Mouse (Mus musculus) ovary, postnatal 36 days (tissue): ENCODE data around the gene Prkag2.
A peak's percentile ranks its signal among the peaks of the same experiment; 100 is the strongest.

ENCODE experiments used
- DNase-seq: peaks from one replicate; pipeline ENCODE4 v3.0.0; 2022; ENCODE audit warnings: low spot score, mixed read lengths

Gene Prkag2

DNA sequence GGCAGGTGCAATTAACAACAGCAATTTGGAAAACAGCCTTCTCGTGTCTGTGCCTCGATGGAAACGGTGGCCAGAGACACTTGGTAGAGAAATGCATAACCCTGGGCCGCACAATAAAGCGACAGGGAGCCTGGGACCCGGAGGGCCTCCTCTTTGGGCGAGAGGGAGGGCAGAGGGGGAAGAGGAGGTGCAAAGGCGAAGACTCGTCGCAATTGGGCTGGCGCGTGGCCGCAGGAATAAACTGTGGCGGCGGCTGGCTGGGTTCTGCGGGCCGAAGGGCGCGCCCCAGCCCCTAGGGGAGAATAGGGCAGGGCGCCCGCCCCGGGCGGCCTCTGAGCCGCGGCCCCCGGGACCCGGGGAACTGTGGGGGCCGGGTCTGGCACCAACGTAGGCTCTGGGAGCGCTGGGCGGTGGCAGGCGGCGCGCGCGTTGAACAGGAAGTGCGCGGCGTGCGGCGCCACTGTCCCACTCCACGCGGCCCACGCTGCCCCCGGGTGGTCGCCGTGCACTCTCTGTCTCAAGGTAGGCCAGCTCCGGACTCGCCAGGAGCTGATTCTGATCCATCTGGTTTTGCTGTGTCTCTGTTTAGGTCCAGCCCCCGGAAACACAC lies at the start of gene Prkag2:
Prkag2 (minus strand) TSS at position 127 of the 610 bp plus-strand sequence.
- DNase-seq = peak; percentile 77

DNA sequence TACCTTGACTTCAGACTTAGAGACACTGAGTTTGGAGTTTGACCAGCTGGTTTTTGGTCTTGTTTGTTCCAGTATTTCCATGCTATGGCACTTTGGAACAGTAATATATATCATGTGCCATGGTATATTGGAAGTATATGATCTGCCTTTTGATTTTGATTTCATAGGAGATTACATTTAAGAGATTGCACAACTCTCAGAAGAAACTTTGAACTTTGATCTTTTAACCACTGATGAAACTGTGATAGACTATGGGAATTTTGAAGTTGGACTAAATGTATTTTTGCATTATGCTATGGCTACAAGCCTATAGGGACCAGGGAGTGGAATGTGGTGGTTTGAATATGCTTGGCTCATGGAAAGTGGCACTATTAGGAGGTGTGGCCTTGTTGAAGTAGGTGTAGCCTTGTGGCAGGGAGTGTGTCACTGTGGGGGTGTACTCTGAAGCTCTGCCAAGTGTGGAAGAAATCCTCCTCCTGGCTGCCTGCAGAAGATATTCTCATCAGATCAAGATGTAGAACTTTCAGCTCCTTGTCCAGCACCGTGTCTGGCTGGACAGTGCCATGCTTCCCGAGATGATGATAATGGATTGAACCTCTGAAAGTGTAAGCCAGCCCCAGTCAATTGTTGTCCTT lies 49.0 kb upstream of the Prkag2 start:
- no peak for DNase-seq

DNA sequence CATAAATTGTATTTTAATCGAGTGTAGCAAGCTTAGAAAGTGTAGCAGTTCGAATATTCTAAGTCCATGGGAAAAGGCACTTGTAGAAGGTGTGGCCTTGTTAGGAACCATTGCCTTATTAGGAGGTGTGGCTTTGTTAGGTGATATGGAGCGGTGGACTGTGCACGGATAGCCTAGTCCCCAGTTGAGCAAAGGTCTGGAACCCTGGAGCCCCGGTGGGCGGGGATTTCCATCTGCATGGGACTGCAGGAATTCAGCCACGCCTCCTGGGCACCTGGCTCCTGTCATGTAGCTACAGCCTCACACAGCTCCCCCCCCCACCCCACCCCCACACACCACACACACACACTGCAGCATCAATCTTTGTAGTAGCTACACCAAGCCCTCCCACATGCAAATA lies 46.3 kb upstream of the Prkag2 start:
- no peak for DNase-seq

DNA sequence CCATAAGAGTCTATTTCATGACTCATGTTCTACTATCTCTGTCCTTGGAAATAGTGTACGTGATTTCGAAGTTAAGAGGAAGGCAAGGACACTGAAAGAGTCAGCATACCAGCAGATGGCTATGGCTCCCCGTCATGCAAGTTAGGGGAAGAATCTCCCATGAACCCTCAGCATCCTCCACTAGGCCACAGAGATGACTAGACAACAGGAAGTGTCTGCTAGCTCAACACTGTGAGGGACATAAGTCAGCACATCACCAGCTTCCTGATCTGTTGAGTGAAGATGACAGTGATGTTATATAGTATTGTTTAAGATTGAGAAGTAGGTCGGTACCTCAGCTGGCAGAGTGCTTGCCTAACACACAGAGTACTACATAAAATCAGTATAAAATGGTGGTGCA lies 27.4 kb upstream of the Prkag2 start:
- DNase-seq = no peak

DNA sequence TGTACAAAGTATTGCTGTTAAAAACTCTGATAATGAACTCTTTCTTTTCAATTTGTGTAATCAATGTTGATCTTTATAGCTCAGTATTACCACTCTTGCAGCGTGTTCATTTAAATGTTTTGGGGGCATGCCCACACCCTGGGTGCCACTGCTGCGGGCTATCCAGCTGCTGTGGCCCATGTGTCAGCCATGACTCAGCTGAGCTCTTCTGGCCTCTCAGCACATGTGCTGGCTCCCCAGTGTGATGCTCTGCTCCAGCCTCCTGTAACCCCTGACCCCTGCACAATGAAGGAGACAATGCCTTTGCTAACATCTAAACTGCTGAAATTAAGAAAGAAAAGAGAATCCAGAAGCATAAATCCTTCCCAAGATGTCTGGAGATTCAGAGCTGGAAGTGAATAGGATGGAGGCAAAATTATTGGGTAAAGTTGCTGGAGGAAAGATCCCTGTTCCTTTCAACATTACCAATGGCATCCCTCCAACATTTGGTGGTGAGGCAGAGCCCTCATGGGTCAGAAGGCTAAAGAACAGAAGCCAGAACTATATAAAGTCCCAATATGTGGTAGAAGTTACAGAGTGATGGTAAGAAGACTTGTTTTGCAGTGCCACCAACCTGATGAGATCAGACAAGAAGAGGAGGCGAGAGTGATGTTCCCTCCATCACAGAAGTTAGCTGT lies 25.6 kb upstream of the Prkag2 start:
- no peak for DNase-seq

DNA sequence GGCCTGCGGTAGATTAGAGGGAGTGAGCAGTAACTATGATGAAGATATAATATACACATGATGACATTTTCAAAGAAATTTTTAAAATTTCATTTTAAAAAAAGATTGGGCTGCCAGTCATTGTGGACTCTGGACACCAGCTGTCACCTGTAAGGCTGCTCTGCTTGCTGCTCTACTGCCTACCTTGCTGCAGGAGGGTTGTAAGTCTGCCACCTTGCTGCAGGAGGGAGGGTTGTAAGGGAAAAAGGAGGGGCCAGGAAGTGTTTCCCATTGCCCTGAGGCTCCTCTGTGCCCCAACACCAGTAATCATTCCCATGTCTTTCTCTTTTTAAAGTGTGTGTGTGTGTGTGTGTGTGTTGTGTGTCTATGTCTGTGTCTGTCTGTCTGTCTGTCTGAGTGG lies 22.1 kb upstream of the Prkag2 start:
- DNase-seq = no peak

DNA sequence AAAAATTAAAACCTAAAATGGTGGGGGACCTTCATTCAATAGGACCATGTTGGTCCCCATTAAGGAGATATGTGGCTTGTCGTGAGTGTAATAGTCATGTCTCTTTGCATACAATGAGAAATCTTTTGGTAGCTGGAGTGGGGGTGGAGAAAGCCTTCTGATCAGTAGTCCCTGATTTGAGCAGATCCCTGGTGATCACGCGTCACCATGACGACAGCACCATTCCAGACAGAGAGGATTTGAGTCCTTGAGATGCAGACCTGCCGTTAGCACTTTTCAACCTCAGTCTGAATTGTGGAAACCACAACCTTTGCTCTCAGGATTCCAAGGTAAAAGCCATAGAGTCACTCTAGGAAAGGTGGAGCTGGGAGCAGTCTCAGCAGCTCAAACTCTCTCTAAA lies 18.7 kb upstream of the Prkag2 start:
- no peak for DNase-seq

DNA sequence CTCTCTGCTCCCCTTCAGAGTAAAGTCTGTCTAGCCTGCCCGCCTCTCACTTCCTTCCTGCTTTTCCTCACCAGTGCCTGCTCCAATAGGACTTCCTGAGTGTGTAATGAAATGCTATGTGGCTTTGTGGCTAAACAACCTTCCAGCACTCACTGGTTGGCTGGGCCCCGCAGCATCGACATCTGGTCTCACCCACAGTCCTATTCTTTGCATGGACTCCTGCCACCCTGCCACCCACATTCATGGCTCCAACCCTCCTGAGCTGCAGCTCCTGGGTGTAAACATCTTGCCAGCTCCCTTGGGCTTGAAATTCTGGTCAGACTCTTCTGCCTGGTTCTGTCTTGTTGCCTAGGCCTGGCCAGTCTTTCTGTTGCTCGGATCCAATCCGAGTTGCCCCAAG lies 15.6 kb upstream of the Prkag2 start:
- DNase-seq = no peak

DNA sequence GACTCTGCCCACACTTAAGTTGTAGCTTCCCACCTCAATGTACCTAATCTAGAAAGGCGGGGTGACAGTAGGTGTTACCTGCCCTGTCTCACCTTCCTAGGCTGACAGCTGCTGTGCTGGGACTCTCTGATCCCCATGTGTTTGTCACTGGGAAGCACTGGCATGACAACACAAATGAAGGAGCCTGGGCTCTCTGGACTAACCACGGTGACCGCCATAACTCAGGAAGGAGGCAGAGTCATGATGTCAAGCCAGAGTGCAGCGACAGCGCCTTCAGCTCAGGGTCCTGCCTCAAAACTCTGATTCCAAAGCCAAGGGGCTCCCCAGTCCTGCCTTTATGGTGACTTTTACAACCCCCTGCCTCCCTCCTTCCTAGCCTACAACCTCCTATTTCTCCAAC lies 14.8 kb upstream of the Prkag2 start:
- DNase-seq = no peak

DNA sequence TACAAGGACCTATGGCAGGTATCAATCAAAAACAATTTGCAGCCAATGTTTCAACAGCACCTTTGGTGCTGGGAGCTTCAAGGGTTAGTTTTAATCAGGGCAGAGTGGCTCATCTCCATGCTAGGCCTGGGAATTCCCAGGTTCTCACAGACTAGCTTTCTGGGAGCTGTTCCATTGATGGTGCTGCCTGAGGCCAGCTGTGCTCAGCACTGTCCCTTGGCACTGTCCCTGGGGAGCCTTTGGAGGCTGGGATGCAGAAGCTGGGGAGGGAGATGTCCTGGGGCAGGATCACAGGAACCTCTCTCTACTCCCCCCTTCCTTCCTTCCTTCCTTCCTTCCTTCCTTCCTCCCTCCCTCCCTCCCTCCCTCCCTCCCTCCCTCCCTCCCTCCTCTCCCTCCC lies 13.7 kb upstream of the Prkag2 start:
- no peak for DNase-seq

DNA sequence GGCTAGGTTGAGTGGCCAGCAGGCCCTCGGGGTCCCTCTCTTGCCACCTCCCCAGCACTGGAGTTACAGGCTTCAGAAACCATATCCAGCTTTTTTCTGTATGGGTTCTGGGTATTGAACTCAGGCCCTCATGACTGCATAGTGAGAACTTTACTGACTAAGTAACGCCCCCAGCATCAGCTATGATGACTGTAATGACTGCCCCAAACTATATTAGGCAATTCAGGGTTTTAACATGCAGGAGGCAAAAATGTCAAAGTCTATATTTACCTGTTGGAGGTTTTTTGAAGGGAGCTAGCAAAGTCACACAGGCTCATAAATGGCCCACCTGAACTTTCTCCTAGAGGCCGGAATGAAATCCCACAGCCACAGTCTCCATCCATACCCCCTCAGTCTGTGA lies 9.9 kb upstream of the Prkag2 start:
- DNase-seq = no peak

DNA sequence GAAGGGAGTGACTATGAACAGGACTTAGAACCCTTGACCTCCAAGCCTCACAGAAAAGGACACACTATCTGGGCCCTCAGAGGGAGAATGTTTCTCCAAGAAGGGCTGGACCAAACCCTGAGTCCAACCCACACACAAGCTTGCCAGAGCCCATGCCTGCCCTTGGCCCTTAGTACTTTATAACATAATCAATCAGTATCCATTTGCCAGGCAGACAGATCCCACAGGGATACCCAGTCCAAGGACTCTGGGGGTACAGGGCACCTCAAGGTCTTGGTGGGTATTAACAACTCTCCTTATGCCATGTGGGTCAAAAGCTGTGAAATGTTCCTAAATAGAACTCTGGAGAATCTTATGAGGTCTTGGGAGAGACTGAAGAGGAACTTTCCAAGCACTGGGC lies 5.3 kb upstream of the Prkag2 start:
- DNase-seq = no peak

DNA sequence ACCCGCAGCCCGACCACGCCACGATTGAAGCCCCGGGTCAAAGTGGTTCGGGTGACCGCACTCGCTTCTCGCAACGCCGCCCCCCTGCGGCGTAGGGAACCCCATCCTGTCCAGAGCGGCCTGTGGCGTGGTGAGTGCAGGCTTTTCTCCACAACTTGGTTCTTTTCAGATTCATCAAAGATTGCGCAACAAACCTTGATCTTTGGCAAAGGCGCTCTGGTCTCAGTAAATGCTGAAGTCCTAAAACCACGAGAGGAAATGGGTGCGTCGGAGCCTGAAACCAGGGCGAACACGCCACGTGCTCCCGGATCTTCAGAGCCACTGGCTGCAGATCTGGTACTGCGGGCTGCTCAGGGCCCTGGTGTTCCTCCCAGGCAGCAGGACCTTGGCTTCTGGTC lies 683 bp upstream of the Prkag2 start:
- peak; percentile 69 for DNase-seq

DNA sequence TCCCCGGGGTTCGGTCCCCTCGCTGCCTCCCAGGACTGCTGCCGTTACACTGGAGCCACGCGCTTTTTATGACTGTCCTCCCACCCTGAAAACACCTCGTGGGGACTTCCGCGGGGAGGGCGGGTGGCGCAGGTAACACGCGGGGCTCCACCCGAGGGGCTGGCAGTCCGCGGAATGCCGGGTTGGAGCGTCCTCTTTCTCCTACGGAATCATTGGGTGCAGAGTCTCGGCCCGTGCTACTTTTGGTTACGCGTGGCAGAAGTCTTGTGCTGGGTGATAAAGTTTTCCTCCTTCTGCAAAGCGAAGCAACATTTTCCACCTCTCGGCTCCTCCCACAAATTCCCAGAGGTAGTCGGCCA lies 306 bp downstream of the Prkag2 start:
- peak; percentile 44 for DNase-seq

DNA sequence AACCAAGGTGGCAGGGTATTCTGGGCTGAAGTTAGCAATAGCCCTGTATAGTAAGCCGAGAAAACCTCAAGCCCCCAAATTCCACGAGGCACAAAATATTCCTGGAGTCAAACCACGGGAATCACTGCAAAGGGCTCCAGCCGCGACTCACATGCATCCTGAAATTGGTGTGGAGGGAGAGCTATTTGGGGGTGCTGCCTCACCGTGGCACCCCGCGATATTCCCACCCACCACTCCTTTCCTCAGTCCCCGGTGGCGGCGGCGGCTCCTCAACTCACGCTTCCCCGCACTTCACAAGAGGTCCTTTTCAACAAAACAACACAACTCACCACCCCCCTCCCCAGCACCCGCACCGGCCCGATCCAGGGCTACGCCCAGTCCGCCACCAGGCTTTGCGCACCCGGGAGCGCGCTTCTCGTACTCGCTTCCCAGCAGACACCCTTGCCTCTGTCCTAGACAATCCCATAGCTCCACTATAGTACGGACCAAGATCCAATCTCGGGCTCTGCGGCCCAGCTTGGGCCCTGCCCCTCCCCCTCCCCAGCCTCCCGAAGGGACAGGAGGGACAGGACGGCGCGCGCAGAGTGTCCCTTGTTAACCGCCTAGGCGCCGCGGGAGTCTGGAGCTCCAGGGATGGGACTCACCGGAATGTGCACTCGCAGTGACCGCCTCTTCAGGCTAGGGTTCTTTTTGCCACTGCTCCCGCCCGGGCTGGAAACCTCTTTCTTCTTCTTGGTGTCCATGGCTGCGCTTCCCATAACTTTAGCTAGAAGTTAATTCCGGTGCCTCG lies 880 bp downstream of the Prkag2 start:
- peak; percentile 67 for DNase-seq

DNA sequence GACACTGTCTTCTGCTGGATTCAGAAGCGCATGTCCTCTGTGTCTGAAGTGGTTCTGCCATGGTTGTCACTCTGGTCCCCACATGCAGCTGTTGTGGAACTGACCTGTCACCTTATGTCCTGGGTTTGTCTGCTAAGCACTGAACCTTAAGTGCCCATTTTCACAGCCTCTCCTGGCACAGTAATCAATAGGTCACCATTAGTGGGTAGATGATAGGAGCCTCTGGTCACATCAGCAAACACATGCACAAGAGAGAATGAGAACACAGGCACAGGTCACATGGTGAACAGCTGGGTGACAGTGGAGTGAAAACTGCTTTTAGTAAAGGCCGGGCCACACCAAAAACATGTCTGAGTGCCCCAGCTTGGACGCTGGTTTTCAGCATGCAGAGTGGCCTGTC lies 2.6 kb downstream of the Prkag2 start:
- no peak for DNase-seq

DNA sequence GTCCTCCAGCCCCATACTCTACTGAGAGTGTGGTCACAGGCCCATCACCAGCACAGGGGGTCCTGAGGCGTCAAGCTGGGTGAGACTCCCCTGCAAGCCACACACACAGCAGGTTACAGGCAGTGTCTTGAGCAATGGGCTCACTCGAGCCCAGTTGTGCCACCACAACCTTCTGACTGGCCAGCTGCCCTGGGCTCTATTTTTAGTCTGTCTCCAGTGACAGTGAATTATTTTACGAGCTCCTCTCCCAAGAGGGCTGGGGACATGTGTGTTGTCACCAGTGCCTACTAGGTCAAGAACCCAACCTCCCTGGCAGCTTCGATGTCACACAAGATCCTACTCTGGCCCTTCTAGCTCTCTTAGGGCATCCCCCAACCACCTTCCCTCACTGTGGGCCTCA lies 4.0 kb downstream of the Prkag2 start:
- DNase-seq = no peak

DNA sequence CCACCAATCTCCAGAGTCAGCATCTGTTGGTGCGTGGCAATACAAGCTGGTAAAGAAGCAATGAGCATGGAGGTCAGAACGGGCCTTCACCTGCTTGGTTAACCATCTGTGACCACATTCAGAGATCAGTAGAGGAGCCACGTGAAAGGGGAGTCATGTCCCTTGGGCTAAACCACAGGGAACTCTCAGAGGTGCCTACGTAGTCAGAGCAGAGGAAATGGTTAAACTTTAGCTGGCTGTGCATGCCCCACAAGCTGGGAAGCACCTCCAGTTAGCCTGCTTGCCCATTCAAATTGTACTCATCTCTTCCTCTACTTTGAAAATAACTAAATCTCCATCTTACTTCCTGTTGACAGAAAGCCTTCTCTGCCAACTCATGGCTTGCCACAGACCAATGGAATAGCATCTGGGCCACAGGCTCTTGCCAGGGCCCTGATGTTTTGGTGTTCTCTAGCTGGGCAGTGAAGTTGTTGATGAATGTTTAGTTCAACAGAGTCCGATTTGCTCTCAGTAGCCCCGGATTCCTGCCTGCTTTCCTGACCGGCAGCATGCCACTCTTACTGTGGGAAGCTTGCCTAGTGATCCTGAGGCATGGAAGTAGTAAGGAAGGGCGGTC lies 7.7 kb downstream of the Prkag2 start:
- DNase-seq = no peak

DNA sequence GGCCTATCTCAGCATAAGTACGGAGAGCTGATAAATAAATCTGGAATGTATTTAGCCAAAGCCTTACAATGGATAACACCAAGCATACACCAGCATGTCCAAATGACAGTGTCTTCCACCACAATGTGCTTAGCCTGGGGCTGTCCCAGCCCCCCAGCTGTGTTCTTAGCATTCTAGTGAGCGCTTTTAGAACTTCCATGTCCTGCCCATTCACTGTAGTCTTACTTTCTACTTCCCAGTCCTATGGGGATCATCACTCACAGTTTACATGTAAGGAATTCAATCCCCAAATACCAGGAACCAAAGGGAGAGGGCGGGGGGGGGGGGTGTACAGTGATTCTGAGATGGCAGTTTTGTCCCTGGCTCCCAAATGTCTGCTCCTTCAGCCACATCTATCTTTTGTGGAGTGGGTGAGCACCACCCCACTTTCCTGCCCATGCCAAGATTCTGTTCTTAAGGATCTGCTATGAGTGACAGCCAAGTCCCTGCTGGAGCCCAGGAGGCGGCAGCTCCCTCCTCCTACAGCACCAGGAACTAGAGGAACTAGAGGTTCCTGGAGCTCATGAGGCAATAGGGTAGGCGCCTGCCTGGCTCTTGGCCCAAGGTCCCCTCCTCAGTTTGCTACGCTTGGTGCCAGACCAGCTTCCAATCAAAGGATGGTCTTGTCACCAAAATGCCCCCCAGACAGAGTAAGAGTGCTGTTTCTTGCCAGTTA lies 11.0 kb downstream of the Prkag2 start:
- no peak for DNase-seq

DNA sequence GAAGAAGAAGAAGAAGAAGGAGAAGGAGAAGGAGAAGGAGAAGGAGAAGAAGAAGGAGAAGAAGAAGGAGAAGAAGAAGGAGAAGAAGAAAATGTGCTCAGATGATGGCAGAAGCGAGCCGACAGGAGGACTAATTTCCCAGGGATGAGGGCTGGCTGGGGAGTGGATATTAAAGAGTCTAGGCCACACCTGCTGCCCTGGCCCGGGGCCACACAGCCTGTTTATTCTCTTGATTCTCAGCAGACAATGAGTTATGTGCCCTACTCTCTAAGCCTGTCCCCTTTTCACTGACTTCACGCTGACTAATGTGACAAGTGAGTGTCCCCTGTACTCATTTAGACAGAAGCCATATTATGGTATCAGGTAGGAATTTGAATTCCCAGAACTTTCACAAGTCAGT lies 11.8 kb downstream of the Prkag2 start:
- DNase-seq = no peak

DNA sequence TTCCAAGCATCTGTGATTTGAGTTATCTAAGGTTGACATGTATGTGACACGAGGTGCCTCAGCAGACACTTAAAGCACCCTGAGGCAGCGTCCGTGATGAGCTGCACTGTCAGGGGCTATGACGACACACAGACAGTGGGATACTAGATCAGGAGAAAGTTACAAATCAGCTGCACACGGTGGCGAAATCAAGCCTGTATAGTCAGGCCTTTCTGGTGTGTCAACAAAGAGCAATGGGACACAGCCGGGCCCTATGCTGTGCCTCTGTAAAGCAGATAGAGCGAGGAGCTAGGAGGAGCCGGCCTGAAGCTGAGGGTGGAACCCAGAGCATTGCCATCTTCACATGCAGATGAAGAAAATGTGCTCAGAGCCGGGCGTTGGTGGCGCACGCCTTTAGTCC lies 12.3 kb downstream of the Prkag2 start:
- DNase-seq = no peak

DNA sequence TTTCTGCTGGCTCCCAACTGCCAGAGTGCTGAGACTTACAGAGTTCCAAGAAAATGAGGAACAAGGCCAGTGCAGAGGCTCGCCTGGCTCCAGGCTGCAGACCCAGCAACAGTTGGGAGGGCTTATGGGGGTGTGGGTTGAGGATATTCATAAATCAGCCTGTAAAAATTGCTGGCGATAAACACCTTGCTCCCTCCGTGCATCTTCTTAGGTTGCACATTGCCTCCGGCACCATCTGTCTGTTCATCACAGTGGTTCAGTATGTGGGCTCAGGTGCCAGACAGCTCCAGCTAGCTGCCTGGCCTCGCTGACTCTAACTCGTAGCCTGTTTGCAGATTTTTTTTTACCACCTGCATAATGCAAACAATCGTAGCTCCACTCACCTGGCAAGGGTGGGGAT lies 13.4 kb downstream of the Prkag2 start:
- DNase-seq = no peak
